Mouse (Mus musculus): ENCODE results near the gene 2610507B11Rik. TPM values are rescaled to one million over a fixed set of nuclear protein-coding genes. Genes with fewer than 3 reads are reported as not detected.
A peak's percentile ranks its signal among the peaks of the same experiment; 100 is the strongest.

Gene 2610507B11Rik
- polyA plus RNA-seq, 1 experiment from 2014 or later, result 83.1 TPM

DNA sequence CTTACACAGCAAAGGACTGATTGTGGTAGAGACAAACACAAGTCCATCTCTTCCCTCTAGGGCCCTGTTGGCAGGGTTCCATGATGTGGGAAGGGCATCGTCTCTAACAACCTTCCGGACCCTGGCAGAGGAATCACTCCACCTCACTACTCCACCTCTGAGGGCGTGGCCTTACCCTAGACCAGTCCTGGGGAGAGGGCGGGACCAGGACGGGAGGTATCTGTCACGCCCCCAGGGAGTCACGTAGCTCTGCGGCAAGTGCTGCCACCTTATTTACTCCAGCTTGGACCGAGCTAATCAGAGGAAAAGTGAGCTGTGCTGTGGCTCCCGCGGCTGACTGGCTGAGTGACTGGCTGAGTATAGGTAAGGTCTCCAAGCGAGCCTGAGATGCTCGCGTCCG lies 61.3 kb downstream of the 2610507B11Rik start, which contains the start of gene Aldoc:
Gene Aldoc (plus strand): TSS at position 109 of the 400 bp plus-strand sequence.
- H3K4me2 ChIP-seq, result peak within 1 kb of the TSS; percentile 55
- H3K27me3 ChIP-seq (replicated peaks), result no peaks in the 10 kb centered on the region
- H3K36me3 ChIP-seq, result peaks cover 44% of the 10 kb centered on the region
- ATAC-seq (ENCODE audit: insufficient number of reproducible peaks, low FRiP score), result peak; percentile 93
- 3% methylated on average over 15 of the region's 15 CpGs for WGBS
- peak within 1 kb of the TSS; percentile 16 for H3K4me3 ChIP-seq
- H3K27ac ChIP-seq (ENCODE audit: poor library complexity, severe bottlenecking), result peak within 1 kb of the TSS; percentile 46
- H3K9me3 ChIP-seq (replicated peaks), result no peaks in the 10 kb centered on the region
- peaks cover 19% of the 10 kb centered on the region for H3K4me1 ChIP-seq (replicated peaks)
- peak within 1 kb of the TSS; percentile 13; the same call in 1 of the 2 replicates for H3K9ac ChIP-seq

DNA sequence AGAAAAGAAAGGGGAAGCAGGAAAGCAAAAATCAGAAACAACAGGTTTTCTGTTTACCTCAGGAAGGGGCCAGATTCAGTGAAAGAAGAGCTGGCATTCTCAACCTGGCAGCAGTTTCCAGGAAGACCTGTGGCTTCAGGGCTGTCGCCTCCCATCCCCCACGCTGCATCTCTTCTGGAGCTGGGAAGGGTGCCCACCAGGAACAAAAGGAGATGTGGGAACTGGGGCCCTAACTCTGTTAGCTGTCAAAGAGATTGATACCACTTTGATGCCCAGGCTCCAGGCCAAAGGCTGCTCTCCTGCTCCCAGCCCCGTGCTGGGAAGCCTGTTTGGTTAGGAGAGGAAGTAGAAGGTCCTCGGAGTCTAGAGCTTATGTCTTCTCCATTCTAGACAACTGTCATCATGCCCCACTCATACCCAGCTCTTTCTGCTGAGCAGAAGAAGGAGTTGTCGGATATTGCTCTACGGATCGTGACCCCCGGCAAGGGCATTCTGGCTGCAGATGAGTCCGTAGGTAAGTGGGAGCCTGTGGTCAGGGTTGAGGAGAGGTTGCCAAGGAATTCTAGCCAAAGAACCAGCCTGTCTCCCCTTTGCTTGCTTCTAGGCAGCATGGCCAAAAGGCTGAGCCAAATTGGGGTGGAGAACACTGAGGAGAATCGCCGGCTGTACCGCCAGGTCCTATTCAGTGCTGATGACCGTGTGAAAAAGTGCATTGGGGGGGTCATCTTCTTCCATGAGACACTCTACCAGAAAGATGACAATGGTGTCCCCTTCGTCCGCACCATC lies 62.6 kb downstream of the 2610507B11Rik start:
- no peak for ATAC-seq (ENCODE audit: insufficient number of reproducible peaks, low FRiP score)

DNA sequence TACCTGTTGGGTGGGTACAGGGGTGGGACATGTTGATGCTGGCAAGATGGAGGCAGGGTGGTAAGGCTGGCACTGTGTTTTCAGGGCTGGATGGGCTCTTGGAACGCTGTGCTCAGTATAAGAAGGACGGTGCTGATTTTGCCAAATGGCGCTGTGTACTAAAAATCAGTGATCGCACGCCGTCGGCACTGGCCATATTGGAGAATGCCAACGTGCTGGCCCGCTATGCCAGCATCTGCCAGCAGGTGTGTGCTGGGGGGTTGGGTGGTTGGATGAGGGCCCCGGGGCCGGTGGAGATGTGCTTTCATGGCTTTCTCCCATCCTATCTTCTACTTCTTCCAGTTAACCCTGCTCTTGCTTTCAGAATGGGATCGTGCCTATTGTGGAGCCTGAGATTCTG lies 63.4 kb downstream of the 2610507B11Rik start:
- Histone ChIP-seq H3K9me3 (replicated peaks) (no peaks in the 10 kb centered on the region), H3K27me3 (replicated peaks) (no peaks in the 10 kb centered on the region), H3K4me1 (replicated peaks) (peaks cover 25% of the 10 kb centered on the region), H3K36me3 (peaks cover 23% of the 10 kb centered on the region), H3K9ac (no peak overlapping the region), H3K27ac (ENCODE audit: poor library complexity, severe bottlenecking) (no peak overlapping the region), H3K4me3 (no peak overlapping the region), H3K4me2 (no peak overlapping the region)
- WGBS, result 91% methylated on average over 12 of the region's 12 CpGs
- ATAC-seq (ENCODE audit: insufficient number of reproducible peaks, low FRiP score), result no peak

More for the DNA sequence above, 62.6 kb downstream of the 2610507B11Rik start:
- peaks cover 23% of the 10 kb centered on the region for H3K4me1 ChIP-seq (replicated peaks)
- no peak overlapping the region for H3K4me2 ChIP-seq
- peaks cover 31% of the 10 kb centered on the region for H3K36me3 ChIP-seq
- WGBS, result 86% methylated on average over 15 of the region's 15 CpGs
- H3K27me3 ChIP-seq (replicated peaks), result no peaks in the 10 kb centered on the region
- H3K9ac ChIP-seq, result no peak overlapping the region
- no peaks in the 10 kb centered on the region for H3K9me3 ChIP-seq (replicated peaks)
- no peak overlapping the region for H3K4me3 ChIP-seq
- no peak overlapping the region for H3K27ac ChIP-seq (ENCODE audit: poor library complexity, severe bottlenecking)

DNA sequence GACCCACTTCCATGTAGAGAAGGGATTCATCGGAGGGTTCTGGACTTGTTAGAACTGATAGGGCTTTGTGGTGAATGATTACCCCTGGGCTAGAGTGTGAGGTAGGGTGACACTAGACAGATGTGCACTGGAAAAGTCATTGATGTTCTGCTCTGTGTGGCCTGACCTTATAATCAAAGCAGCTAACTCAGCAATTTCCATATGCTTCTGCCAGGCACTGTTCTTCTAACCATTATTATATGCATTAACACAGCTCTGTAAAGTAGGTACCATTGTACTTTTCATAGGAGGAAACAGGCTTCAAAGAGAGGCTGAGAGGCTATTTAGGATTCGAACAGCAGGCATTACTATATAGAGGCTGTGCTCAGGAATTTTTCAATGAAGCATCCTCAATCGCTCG lies 65.7 kb downstream of the 2610507B11Rik start:
- Histone ChIP-seq H3K27me3 (replicated peaks) (no peaks in the 10 kb centered on the region), H3K4me2 (no peak overlapping the region), H3K27ac (ENCODE audit: poor library complexity, severe bottlenecking) (no peak overlapping the region), H3K4me3 (no peak overlapping the region), H3K4me1 (replicated peaks) (peaks cover 24% of the 10 kb centered on the region), H3K9me3 (replicated peaks) (no peaks in the 10 kb centered on the region), H3K9ac (no peak overlapping the region), H3K36me3 (peaks cover 6% of the 10 kb centered on the region; the same call in 1 of the 2 replicates)
- ATAC-seq (ENCODE audit: insufficient number of reproducible peaks, low FRiP score), result no peak
- 91% methylated on average over 4 of the region's 4 CpGs for WGBS

DNA sequence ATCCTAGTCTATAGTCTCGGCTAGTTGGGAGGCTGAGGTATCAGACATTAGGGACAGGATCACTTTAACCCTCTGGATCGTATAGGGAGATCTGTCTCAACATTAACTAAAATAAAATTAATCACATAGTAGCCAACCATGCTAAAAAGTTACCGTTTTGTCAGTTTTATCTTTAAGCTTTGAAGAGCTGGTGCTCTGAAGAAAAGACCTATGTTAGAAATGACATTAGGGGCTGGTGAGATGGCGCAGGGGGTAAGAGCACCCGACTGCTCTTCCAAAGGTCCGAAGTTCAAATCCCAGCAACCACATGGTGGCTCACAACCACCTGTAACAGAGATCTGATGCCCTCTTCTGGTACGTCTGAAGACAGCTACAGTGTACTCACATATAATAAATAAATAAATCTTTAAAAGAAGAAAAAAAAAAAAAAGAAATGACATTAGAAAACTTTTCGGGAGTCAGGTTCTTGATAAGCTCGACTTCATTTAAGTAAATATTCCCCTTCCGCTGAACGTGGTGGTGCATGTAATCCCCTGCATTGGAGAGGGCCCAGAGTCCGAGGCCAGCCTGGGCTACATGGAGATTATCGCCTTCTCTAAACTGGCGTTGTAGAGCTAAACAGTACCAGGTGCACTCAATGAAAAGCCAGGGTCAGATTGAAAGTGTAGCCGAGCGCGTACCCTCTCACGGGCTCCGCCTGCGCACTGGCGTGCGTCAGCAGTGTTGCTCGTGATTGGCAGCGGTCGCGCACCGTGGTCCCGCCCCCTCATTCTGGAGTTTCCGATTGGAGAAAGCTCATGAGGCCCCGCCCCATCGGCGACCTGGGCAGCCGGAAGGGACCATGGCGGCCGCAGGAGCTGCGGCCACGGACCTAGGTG lies 66.3 kb downstream of the 2610507B11Rik start, which contains the start of gene Pigs:
Gene Pigs (plus strand): TSS at position 782 of the 878 bp plus-strand sequence.
- 11% methylated on average over 37 of the region's 37 CpGs for whole genome bisulfite sequencing
- peak; percentile 95 for ATAC-seq (ENCODE audit: insufficient number of reproducible peaks, low FRiP score)
- Histone ChIP-seq H3K4me2 (peak within 1 kb of the TSS; percentile 97), H3K4me3 (peak within 1 kb of the TSS; percentile 77), H3K4me1 (replicated peaks) (peaks cover 17% of the 10 kb centered on the region), H3K27me3 (replicated peaks) (no peaks in the 10 kb centered on the region), H3K27ac (ENCODE audit: poor library complexity, severe bottlenecking) (no peak within 1 kb of the TSS), H3K9ac (peak within 1 kb of the TSS; percentile 85), H3K9me3 (replicated peaks) (no peaks in the 10 kb centered on the region), H3K36me3 (peaks cover 12% of the 10 kb centered on the region)

DNA sequence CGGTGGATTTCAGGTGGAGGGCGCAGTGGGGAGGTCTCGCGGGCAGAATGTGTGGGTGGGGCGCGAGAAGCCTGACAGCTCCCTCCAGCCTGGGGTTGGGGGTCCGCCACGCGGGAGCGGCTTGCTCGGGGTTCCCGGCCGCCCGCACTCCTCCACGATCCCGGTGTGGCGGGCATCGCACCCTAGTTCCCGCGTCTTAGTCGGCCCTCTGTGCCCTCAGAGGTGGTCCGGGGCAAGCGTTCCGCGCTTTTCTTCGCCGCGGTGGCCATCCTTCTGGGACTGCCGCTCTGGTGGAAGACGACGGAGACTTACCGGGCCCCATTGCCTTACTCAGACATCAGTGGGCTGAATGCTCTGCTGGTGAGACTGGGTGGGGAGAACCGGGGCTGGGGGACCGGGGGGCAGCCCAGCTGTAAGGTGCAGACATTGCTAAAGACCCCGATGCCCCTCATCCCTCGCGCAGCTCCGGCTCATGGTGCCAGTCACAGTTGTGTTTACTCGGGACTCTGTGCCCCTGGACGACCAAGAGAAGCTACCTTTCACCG lies 67.0 kb downstream of the 2610507B11Rik start:
- Histone ChIP-seq H3K4me2 (peak overlapping the region; percentile 97), H3K36me3 (peaks cover 19% of the 10 kb centered on the region), H3K9me3 (replicated peaks) (no peaks in the 10 kb centered on the region), H3K4me3 (peak overlapping the region; percentile 77), H3K27ac (ENCODE audit: poor library complexity, severe bottlenecking) (no peak overlapping the region), H3K4me1 (replicated peaks) (peaks cover 11% of the 10 kb centered on the region), H3K27me3 (replicated peaks) (no peaks in the 10 kb centered on the region), H3K9ac (peak overlapping the region; percentile 85)
- WGBS, result 2% methylated on average over 36 of the region's 41 CpGs
- peak; percentile 63 for ATAC-seq (ENCODE audit: insufficient number of reproducible peaks, low FRiP score)

DNA sequence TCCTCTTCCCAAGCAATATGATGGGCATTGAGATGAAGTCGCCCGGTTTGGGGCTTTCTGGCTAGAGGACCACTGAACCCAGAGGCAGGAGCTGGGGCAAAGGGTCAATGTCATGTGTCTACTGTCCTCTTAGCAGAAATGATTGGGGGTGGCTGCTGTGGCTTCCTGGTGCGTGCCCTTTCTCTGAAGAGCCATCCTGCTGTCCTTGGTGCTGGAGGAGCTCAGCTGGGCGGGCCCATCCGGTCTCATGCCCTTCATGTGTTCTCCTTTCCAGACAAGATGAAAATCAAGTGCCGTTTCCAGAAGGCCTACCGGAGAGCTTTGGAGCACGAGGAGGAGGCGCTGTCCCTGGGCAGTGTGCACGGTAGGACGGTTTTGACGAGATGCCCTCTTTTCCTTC lies 71.1 kb downstream of the 2610507B11Rik start:
- H3K4me1 ChIP-seq (replicated peaks), result peaks cover 6% of the 10 kb centered on the region
- ATAC-seq (ENCODE audit: insufficient number of reproducible peaks, low FRiP score), result no peak
- no peak overlapping the region for H3K4me3 ChIP-seq
- H3K27ac ChIP-seq (ENCODE audit: poor library complexity, severe bottlenecking), result no peak overlapping the region
- no peak overlapping the region for H3K4me2 ChIP-seq
- H3K9ac ChIP-seq, result no peak overlapping the region
- H3K27me3 ChIP-seq (replicated peaks), result no peaks in the 10 kb centered on the region
- WGBS, result 94% methylated on average over 12 of the region's 12 CpGs
- H3K9me3 ChIP-seq (replicated peaks), result no peaks in the 10 kb centered on the region
- H3K36me3 ChIP-seq, result peaks cover 48% of the 10 kb centered on the region

DNA sequence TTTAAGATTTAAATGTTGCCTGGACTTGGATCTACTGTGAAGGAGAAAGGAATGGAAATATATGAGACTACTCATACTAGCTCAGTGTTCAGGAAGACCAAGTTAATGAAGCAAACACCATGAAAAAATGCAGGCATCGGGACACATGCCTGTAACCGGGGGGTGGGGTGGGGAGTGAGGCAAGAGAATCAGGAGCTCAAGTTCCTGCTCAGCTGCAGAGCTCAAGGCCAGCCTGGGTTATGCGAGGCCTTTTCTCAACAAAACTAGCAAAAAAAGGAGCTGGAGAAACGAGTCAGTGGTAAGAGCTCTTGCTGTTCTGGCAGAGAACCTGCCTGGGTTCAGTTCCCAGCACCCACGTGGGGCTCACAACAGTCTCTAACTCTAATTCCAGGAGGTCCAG lies 72.4 kb downstream of the 2610507B11Rik start:
- H3K4me2 ChIP-seq, result no peak overlapping the region
- H3K36me3 ChIP-seq, result peaks cover 57% of the 10 kb centered on the region
- ATAC-seq (ENCODE audit: insufficient number of reproducible peaks, low FRiP score), result no peak
- H3K27ac ChIP-seq (ENCODE audit: poor library complexity, severe bottlenecking), result no peak overlapping the region
- no peak overlapping the region for H3K4me3 ChIP-seq
- no peaks in the 10 kb centered on the region for H3K27me3 ChIP-seq (replicated peaks)
- no peaks in the 10 kb centered on the region for H3K9me3 ChIP-seq (replicated peaks)
- no peak overlapping the region for H3K9ac ChIP-seq
- WGBS, result 94% methylated on average over 5 of the region's 5 CpGs
- H3K4me1 ChIP-seq (replicated peaks), result peaks cover 4% of the 10 kb centered on the region

DNA sequence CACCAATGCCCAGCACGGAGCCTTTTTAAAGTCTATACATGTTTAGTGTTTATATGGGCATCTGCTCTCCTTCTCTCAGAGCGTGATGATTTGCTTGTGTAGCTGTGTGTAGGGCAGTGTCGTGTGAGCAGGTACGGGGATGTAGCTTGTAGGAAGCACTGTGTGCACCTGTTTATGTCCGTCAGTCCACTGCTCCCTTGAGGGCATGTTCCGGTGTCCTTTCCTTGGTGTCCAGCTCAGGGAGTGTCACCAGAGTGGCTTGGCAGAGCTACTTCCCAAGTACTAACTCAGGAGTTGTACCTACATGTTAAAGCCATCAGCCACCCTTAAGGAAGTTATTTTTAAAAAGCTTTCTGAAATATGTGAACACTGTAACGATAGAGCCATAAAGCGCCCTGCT lies 75.5 kb downstream of the 2610507B11Rik start:
- Histone ChIP-seq H3K27me3 (replicated peaks) (no peaks in the 10 kb centered on the region), H3K27ac (ENCODE audit: poor library complexity, severe bottlenecking) (no peak overlapping the region), H3K4me2 (no peak overlapping the region), H3K9ac (no peak overlapping the region), H3K4me3 (no peak overlapping the region), H3K9me3 (replicated peaks) (no peaks in the 10 kb centered on the region), H3K36me3 (peaks cover 66% of the 10 kb centered on the region), H3K4me1 (replicated peaks) (0 out of 2 replicates have a peak, but pooled peaks cover 6% of the 10 kb centered on the region)
- no peak for ATAC-seq (ENCODE audit: insufficient number of reproducible peaks, low FRiP score)
- 94% methylated on average over 8 of the region's 8 CpGs for WGBS

Data from heart, embryonic 12.5 days (tissue).